18 mouse cellular contexts compared by ENCODE assay signal in genomic region chrX:130408985-130409384, GRCm38 (mm10).
DNase-seq lines count a peak whose midpoint lies in the region.
"Had no signal": no experiment of that assay in that cellular context is flagged by ENCODE, and none has a peak within 500 bp of the region (broad histone marks: within the 10 kb centered on the region; RNA-seq: fewer than 3 reads in every experiment).

No protein-coding gene starts in this region.

- DNase-seq in heart, adult 11 months: peak; percentile 80
- DNase-seq in heart, postnatal 36 days: no peak
- peak; percentile 4 for DNase-seq in heart, postnatal 10 days
- DNase-seq in heart, postnatal 25 days (ENCODE audit: low spot score): no peak
- peak; percentile 80 for DNase-seq in cerebellum, adult 9-10 months
- DNase-seq in urinary bladder, postnatal 14 days (ENCODE audit: low spot score): no peak
- DNase-seq in frontal cortex, postnatal 14 days (ENCODE audit: low spot score in 2 of 2): no peak
- no peak for DNase-seq in left cerebral cortex, postnatal 14 days (ENCODE audit: low spot score in 2 of 2)
- DNase-seq: adrenal gland, postnatal 25 days; gastrocnemius, postnatal 25 days; kidney, adult 8-10 months; kidney, postnatal 4 days; layer of hippocampus, postnatal 36 days; liver; lung, adult 2 months; lung, postnatal 10 days; midbrain, embryonic 14.5 days; right cerebral cortex, postnatal 14 days had no signal

- intact Hi-C loops in heart, postnatal 36 days (cut with DNase I): no loop called here
- intact Hi-C loops in heart, postnatal 10 days (cut with DNase I): no loop called here
- intact Hi-C loops in heart, postnatal 25 days (cut with DNase I): no loop called here
- intact Hi-C loops in left cerebral cortex, postnatal 14 days (cut with DNase I): no loop called here

Comparison
In these comparisons a context has a peak if more than half of its experiments do, and no peak if none do; other contexts are left out.
1. DNase-seq: peak in heart, adult 11 months (single experiment), heart, postnatal 10 days (2 of 2) and cerebellum, adult 9-10 months (single experiment); none in heart, postnatal 36 days (0 of 2), heart, postnatal 25 days (single experiment), urinary bladder, postnatal 14 days (single experiment), frontal cortex, postnatal 14 days (0 of 2) and left cerebral cortex, postnatal 14 days (0 of 2).